Mouse (Mus musculus): ENCODE results near the gene Fam193b. TPM values are rescaled to one million over a fixed set of nuclear protein-coding genes. Genes with fewer than 3 reads are reported as not detected.
"Not testable (repeated sequence)": the region's sequence is repeated elsewhere in the genome, so short reads cannot be mapped to it uniquely, and the experiment has no call there.

The Fam193b gene
- polyA plus RNA-seq, 1 experiment from 2014 or later: 23.1 TPM

- no peak for DNase-seq (ENCODE audit: low spot score)
- Histone ChIP-seq H3K9me3 (ENCODE audit: low read length) (no peaks in the 10 kb centered on the region), H3K4me1 (ENCODE audit: insufficient read depth, low read depth, low read length) (peaks cover 3% of the 10 kb centered on the region; the same call in 1 of the 2 replicates), H3K4me3 (ENCODE audit: low read depth, low read length) (no peak overlapping the region), H3K27me3 (replicated peaks; ENCODE audit: insufficient read depth, low read length) (no peaks in the 10 kb centered on the region), H3K9ac (replicated peaks; ENCODE audit: low read depth) (no peak overlapping the region), H3K27ac (ENCODE audit: low read length) (no peak overlapping the region), H3K4me2 (replicated peaks; ENCODE audit: low read depth, low read length) (no peak overlapping the region), H3K36me3 (ENCODE audit: insufficient read depth, low read length) (peaks cover 16% of the 10 kb centered on the region; the same call in 1 of the 2 replicates)
- TF ChIP-seq CTCF (IDR thresholded peaks at IDR 0.05): no peak
- TF ChIP-seq EP300 (IDR thresholded peaks at IDR 0.05): no peak
- ATAC-seq: no peak
- 89% methylated on average over 12 of the region's 12 CpGs for WGBS
Observed at GRCm38 (mm10) chr13:55595375-55595774, 24.5 kb upstream of the Fam193b start.

GRCm38 (mm10) chr13:55593254-55593747 lies 22.4 kb upstream of the Fam193b start:
- H3K9me3 ChIP-seq (ENCODE audit: low read length): no peaks in the 10 kb centered on the region
- H3K4me3 ChIP-seq (ENCODE audit: low read depth, low read length): peak overlapping the region; percentile 87
- under 1% methylated on average over 31 of the region's 31 CpGs for WGBS
- ATAC-seq (peak; percentile 49), DNase-seq (ENCODE audit: low spot score) (peak; percentile 10)
- peak overlapping the region; percentile 83 for H3K9ac ChIP-seq (replicated peaks; ENCODE audit: low read depth)
- H3K27ac ChIP-seq (ENCODE audit: low read length): peak overlapping the region; percentile 38
- peak overlapping the region; percentile 81 for H3K4me2 ChIP-seq (replicated peaks; ENCODE audit: low read depth, low read length)
- no peak for TF ChIP-seq CTCF (IDR thresholded peaks at IDR 0.05)
- TF ChIP-seq EP300 (IDR thresholded peaks at IDR 0.05): no peak
- H3K27me3 ChIP-seq (replicated peaks; ENCODE audit: insufficient read depth, low read length): no peaks in the 10 kb centered on the region
- peaks cover 3% of the 10 kb centered on the region; the same call in 1 of the 2 replicates for H3K4me1 ChIP-seq (ENCODE audit: insufficient read depth, low read depth, low read length)
- H3K36me3 ChIP-seq (ENCODE audit: insufficient read depth, low read length): peaks cover 16% of the 10 kb centered on the region; the same call in 1 of the 2 replicates

GRCm38 (mm10) chr13:55592512-55593253 lies 21.8 kb upstream of the Fam193b start:
- Histone ChIP-seq H3K36me3 (ENCODE audit: insufficient read depth, low read length) (peaks cover 16% of the 10 kb centered on the region; the same call in 1 of the 2 replicates), H3K4me2 (replicated peaks; ENCODE audit: low read depth, low read length) (peak overlapping the region; percentile 81), H3K9me3 (ENCODE audit: low read length) (no peaks in the 10 kb centered on the region), H3K27me3 (replicated peaks; ENCODE audit: insufficient read depth, low read length) (no peaks in the 10 kb centered on the region), H3K4me1 (ENCODE audit: insufficient read depth, low read depth, low read length) (peaks cover 3% of the 10 kb centered on the region; the same call in 1 of the 2 replicates), H3K9ac (replicated peaks; ENCODE audit: low read depth) (peak overlapping the region; percentile 83), H3K4me3 (ENCODE audit: low read depth, low read length) (peak overlapping the region; percentile 87), H3K27ac (ENCODE audit: low read length) (peak overlapping the region; percentile 38)
- no peak for TF ChIP-seq EP300 (IDR thresholded peaks at IDR 0.05)
- peak; percentile 33; the same call in 1 of the 2 replicates for TF ChIP-seq CTCF (IDR thresholded peaks at IDR 0.05)
- 5% methylated on average over 29 of the region's 29 CpGs for WGBS
- peak; percentile 99 for ATAC-seq
- DNase-seq (ENCODE audit: low spot score): peak; percentile 96

- H3K4me3 ChIP-seq (ENCODE audit: low read depth, low read length): no peak overlapping the region
- H3K9ac ChIP-seq (replicated peaks; ENCODE audit: low read depth): no peak overlapping the region
- no peaks in the 10 kb centered on the region for H3K9me3 ChIP-seq (ENCODE audit: low read length)
- ATAC-seq (no peak), DNase-seq (ENCODE audit: low spot score) (no peak)
- no peaks in the 10 kb centered on the region for H3K27me3 ChIP-seq (replicated peaks; ENCODE audit: insufficient read depth, low read length)
- no peak overlapping the region for H3K27ac ChIP-seq (ENCODE audit: low read length)
- WGBS: 74% methylated on average over 4 of the region's 4 CpGs
- TF ChIP-seq EP300 (IDR thresholded peaks at IDR 0.05) (no peak), CTCF (IDR thresholded peaks at IDR 0.05) (no peak)
- H3K4me1 ChIP-seq (ENCODE audit: insufficient read depth, low read depth, low read length): peaks cover 3% of the 10 kb centered on the region; the same call in 1 of the 2 replicates
- H3K4me2 ChIP-seq (replicated peaks; ENCODE audit: low read depth, low read length): no peak overlapping the region
- peaks cover 12% of the 10 kb centered on the region; the same call in 1 of the 2 replicates for H3K36me3 ChIP-seq (ENCODE audit: insufficient read depth, low read length)
Observed at GRCm38 (mm10) chr13:55591961-55592490, 21.1 kb upstream of the Fam193b start.

- no peaks in the 10 kb centered on the region for H3K36me3 ChIP-seq (ENCODE audit: insufficient read depth, low read length)
- WGBS: 71% methylated on average over 4 of the region's 4 CpGs
- DNase-seq (ENCODE audit: low spot score) (no peak), ATAC-seq (no peak)
- H3K27ac ChIP-seq (ENCODE audit: low read length): no peak overlapping the region
- H3K9ac ChIP-seq (replicated peaks; ENCODE audit: low read depth): no peak overlapping the region
- no peak overlapping the region for H3K4me3 ChIP-seq (ENCODE audit: low read depth, low read length)
- no peaks in the 10 kb centered on the region for H3K27me3 ChIP-seq (replicated peaks; ENCODE audit: insufficient read depth, low read length)
- no peak overlapping the region for H3K4me2 ChIP-seq (replicated peaks; ENCODE audit: low read depth, low read length)
- TF ChIP-seq EP300 (IDR thresholded peaks at IDR 0.05) (no peak), CTCF (IDR thresholded peaks at IDR 0.05) (no peak)
- H3K4me1 ChIP-seq (ENCODE audit: insufficient read depth, low read depth, low read length): no peaks in the 10 kb centered on the region
- H3K9me3 ChIP-seq (ENCODE audit: low read length): no peaks in the 10 kb centered on the region
Observed at GRCm38 (mm10) chr13:55578086-55578485, 7.2 kb upstream of the Fam193b start.

- not testable (repeated sequence) for DNase-seq (ENCODE audit: low spot score); H3K4me1 ChIP-seq (ENCODE audit: insufficient read depth, low read depth, low read length); H3K27me3 ChIP-seq (replicated peaks; ENCODE audit: insufficient read depth, low read length); H3K27ac ChIP-seq (ENCODE audit: low read length); ATAC-seq; H3K4me2 ChIP-seq (replicated peaks; ENCODE audit: low read depth, low read length); H3K4me3 ChIP-seq (ENCODE audit: low read depth, low read length); H3K9me3 ChIP-seq (ENCODE audit: low read length); H3K9ac ChIP-seq (replicated peaks; ENCODE audit: low read depth); H3K36me3 ChIP-seq (ENCODE audit: insufficient read depth, low read length)
- 81% methylated on average over 7 of the region's 7 CpGs for WGBS
Observed at GRCm38 (mm10) chr13:55576872-55577271, 6.0 kb upstream of the Fam193b start.
